Mouse (Mus musculus) hindbrain, postnatal 0 days (tissue): ENCODE results near the gene Nppc. TPM values are rescaled to one million over a fixed set of nuclear protein-coding genes. Genes with fewer than 3 reads are reported as not detected.

Experiments
- ATAC-seq: fragments of 200-750 bp; cut with Nextera tagmentation; 2 replicates; pipeline ENCODE4 v1.8.0; 2017; ENCODE audit warnings: mild to moderate bottlenecking, moderate TSS enrichment, moderate library complexity
- DNase-seq: peaks from one replicate; pipeline ENCODE4 v3.0.0-alpha.2; 2015; ENCODE audit warnings: low spot score
- H3K27ac ChIP-seq: fragments of 300-500 bp; sonication (generic); 2 replicates; pipeline ENCODE4 v1.5.1; 2014; ENCODE audit warnings: mild to moderate bottlenecking
- H3K27me3 ChIP-seq: fragments of 300-500 bp; sonication (generic); 2 replicates; pipeline ENCODE4 v1.6.1; 2014; ENCODE audit warnings: low read length, mixed read lengths; ENCODE audit not compliant: insufficient read depth
- H3K36me3 ChIP-seq: fragments of 300-500 bp; sonication (generic); 2 replicates; pipeline ENCODE4 v1.6.1; 2014; ENCODE audit warnings: low read length, mixed read lengths; ENCODE audit not compliant: insufficient read depth
- H3K4me1 ChIP-seq: fragments of 300-500 bp; sonication (generic); 2 replicates; pipeline ENCODE4 v1.6.1; 2014; ENCODE audit warnings: antibody characterized with exemption, low read length, mixed read lengths; ENCODE audit not compliant: insufficient read depth
- H3K4me2 ChIP-seq: fragments of 300-500 bp; sonication (generic); 2 replicates; pipeline ENCODE4 v1.6.1; 2014; ENCODE audit warnings: low read depth, mild to moderate bottlenecking, low read length, moderate library complexity, mixed read lengths
- H3K4me3 ChIP-seq: fragments of 300-500 bp; sonication (generic); 2 replicates; pipeline ENCODE4 v1.5.1; 2014; ENCODE audit warnings: low read length
- H3K9ac ChIP-seq: fragments of 300-500 bp; sonication (generic); replicated peaks from 2 replicates; pipeline ENCODE4 v1.6.1; 2014; ENCODE audit warnings: mild to moderate bottlenecking, low read length, moderate library complexity, mixed read lengths
- H3K9me3 ChIP-seq: fragments of 300-500 bp; sonication (generic); 2 replicates; pipeline ENCODE4 v1.6.1; 2016; ENCODE audit warnings: low read length, mixed read lengths
- CTCF ChIP-seq: IDR thresholded peaks from 2 replicates; pipeline ENCODE4 v1.5.1; 2016; ENCODE audit warnings: antibody characterized with exemption, control low read depth, low read depth
- WGBS: fragments of 180-500 bp; shearing (Covaris S2); extraction: QIAGEN DNeasy Blood & Tissue Kit; methylation state at CpG from one replicate; pipeline ENCODE4 v1.1.7; 2014; 5-methylcytosine and 5-hydroxymethylcytosine counted together
- polyA plus RNA-seq: library from polyadenylated mRNA; unstranded; fragments of >200 nt; fragmentation: Nextera tagmentation; extraction: Ambion mirVana; gene quantifications from 2 replicates; pipeline ENCODE4 v1.2.1, GENCODE M21; 2015
- total RNA-seq: library from RNA; depleted of rRNA; stranded (reverse); fragments of >200 nt; gene quantifications from 2 replicates; pipeline ENCODE4 v1.2.3, GENCODE M21; 2014

Gene Nppc
- total and polyA plus RNA-seq, 2 experiments from 2014 or later: 14.6 to 22.7 TPM

DNA sequence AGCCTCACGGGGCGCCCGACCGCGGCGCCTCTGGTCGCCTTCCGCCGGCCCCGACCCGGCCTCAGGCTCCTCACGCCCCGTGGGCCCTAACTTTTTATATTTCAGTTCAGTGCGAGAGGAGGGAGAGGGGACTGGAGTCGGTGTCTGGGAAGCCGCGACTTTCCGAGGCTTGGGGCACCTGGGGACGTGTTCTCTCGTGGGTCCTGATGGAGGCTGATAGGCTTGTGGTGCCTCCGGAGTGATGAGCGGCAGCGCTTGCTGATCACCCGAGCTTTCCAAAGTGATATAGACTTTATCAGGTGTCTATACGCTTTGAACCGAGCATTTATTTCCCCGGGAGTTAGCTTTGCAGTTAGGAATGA lies 33.6 kb upstream of the Nppc start:
- DNase-seq (no peak), ATAC-seq (no peak)
- Histone ChIP-seq H3K4me1 (no peaks in the 10 kb centered on the region), H3K4me3 (peak overlapping the region; percentile 97), H3K27ac (peak overlapping the region; percentile 92), H3K9ac (peak overlapping the region; percentile 95), H3K27me3 (no peaks in the 10 kb centered on the region), H3K36me3 (no peaks in the 10 kb centered on the region), H3K4me2 (peak overlapping the region; percentile 85), H3K9me3 (no peaks in the 10 kb centered on the region)
- TF ChIP-seq CTCF: no peak
- WGBS: under 1% methylated on average over 27 of the region's 27 CpGs

DNA sequence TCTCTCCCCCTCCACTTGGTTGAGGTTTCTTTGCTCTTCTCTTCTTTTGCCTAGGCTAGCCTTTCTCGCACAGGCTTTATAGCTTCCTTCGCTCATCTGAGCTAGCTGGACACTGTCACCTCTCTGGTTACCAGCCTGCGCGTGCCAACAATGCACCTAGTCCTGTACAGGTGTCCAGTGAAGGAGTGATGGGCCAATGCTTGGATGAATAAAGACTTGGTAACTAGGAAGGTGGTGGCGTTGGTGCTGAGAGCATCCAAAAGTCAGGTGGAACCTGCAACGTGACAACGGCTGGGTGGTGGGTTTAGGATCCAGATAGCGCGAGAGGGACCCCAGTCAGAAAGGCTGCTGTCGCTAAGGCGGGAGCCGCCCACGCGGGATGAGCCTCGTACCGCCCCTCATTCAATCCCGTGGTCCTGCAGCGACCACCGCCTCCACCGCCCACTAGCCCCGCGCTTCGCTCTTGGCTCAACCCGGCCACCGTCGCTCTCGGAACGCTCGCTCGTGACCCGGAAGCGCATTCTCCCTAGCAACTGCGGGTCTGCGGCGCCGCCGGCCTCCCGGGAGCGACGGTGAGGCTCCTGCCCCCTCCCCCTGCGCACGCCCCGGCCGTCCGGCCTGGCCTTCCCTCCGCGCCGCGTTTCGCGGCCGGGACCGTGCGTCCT lies 33.1 kb upstream of the Nppc start, which contains the start of gene Dis3l2:
Dis3l2 (plus strand) TSS at position 509 of the 665 bp plus-strand sequence.
- DNase-seq: peak; percentile 94
- H3K9ac ChIP-seq: peak within 1 kb of the TSS; percentile 95
- no peaks in the 10 kb centered on the region for H3K4me1 ChIP-seq
- ATAC-seq: peak; percentile 98
- H3K27ac ChIP-seq: peak within 1 kb of the TSS; percentile 92
- 3% methylated on average over 47 of the region's 54 CpGs for WGBS
- no peak for TF ChIP-seq CTCF
- peak within 1 kb of the TSS; percentile 97 for H3K4me3 ChIP-seq
- no peaks in the 10 kb centered on the region for H3K9me3 ChIP-seq
- no peaks in the 10 kb centered on the region for H3K36me3 ChIP-seq
- H3K27me3 ChIP-seq: no peaks in the 10 kb centered on the region
- peak within 1 kb of the TSS; percentile 85 for H3K4me2 ChIP-seq

DNA sequence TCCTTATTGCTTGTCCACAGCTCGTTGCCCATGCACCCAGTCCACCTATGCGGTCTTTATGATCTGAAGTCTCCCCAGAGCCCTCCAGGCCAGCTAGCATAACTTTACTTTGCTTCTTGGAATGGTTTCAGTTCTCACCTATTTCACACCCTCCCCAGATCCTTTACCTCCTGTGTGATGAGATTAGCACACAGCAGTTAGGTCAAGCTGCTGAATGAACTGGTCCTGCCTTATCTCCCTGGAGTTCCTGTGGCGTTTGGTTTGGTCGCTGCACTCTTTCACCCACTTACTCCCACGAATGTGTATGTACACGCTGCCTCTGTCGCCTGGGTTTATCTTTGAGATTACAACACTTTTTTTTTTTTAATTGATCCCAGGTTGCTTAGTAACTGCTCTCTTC lies 30.0 kb upstream of the Nppc start:
- WGBS: 80% methylated on average over 7 of the region's 7 CpGs
- no peak for TF ChIP-seq CTCF
- H3K4me3 ChIP-seq: no peak overlapping the region
- H3K4me2 ChIP-seq: no peak overlapping the region
- H3K9me3 ChIP-seq: no peaks in the 10 kb centered on the region
- ATAC-seq (no peak), DNase-seq (no peak)
- no peaks in the 10 kb centered on the region for H3K36me3 ChIP-seq
- no peaks in the 10 kb centered on the region for H3K4me1 ChIP-seq
- no peak overlapping the region for H3K27ac ChIP-seq
- no peak overlapping the region for H3K9ac ChIP-seq
- no peaks in the 10 kb centered on the region for H3K27me3 ChIP-seq

DNA sequence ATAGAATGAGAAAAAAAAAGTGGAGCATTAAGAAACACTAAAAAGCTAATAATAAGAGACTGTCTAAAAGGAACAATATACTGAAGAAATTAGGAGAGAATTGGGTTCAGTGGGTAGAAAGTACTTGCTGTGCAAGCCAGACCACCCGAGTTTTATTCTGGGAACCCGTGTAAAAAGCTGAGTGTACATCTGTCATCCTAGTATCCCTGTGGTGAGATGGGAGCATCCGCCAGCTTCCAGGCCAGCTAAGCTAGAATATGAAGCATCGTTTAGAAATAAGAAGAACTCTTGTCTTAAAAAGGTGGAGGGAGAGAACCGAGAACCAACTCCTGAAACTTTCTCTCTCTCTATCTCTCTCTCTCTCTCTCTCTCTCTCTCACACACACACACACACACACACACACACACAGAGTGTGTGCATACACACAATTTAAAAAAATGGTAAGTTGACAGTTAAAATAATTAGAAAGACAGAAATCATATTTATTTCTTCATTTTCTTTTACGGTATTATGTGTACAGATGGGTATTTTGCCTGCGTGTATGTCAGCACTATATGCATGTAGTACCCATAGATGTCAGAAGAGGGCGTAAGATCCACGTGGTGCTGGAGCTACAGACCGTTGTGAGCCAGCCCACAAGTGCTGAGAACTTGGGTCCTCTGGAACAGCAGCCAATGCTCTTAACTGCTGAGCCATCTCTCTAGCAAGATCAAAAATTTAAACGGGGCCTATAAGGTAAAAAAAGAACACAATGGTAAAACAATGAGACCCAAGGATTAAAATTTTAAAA lies 29.2 kb upstream of the Nppc start:
- no peak overlapping the region for H3K4me3 ChIP-seq
- H3K4me1 ChIP-seq: no peaks in the 10 kb centered on the region
- no peaks in the 10 kb centered on the region for H3K27me3 ChIP-seq
- no peak overlapping the region for H3K27ac ChIP-seq
- TF ChIP-seq CTCF: peak; percentile 27; the same call in 1 of the 2 replicates
- WGBS: 60% methylated on average over 11 of the region's 11 CpGs
- ATAC-seq: no peak
- H3K9ac ChIP-seq: no peak overlapping the region
- H3K4me2 ChIP-seq: no peak overlapping the region
- DNase-seq: no peak
- no peaks in the 10 kb centered on the region for H3K36me3 ChIP-seq
- H3K9me3 ChIP-seq: no peaks in the 10 kb centered on the region

DNA sequence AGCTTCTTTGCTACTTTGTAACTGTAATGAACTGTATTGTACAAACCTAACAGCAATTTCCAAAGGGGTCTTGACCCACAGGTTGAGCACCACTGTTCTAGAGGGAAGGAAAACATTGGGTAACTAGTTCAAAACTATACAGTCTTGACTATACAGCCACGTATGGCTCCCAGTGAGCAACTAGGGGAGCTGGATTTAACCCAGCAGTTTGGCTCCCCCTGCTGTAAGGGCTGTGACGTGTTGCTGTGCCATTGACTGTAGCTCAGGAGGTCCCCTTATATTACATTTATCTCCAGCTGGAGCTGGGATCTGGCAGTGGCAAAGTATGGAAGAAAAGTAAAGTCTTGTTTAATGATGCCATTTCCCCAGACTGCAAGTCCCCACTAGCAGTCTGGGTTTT lies 28.4 kb upstream of the Nppc start:
- H3K9ac ChIP-seq: no peak overlapping the region
- H3K4me2 ChIP-seq: no peak overlapping the region
- H3K27ac ChIP-seq: no peak overlapping the region
- no peaks in the 10 kb centered on the region for H3K36me3 ChIP-seq
- H3K4me3 ChIP-seq: no peak overlapping the region
- no peaks in the 10 kb centered on the region for H3K27me3 ChIP-seq
- H3K4me1 ChIP-seq: no peaks in the 10 kb centered on the region
- TF ChIP-seq CTCF: no peak
- 34% methylated on average over 2 of the region's 2 CpGs for WGBS
- ATAC-seq: no peak
- no peaks in the 10 kb centered on the region for H3K9me3 ChIP-seq
- no peak for DNase-seq

DNA sequence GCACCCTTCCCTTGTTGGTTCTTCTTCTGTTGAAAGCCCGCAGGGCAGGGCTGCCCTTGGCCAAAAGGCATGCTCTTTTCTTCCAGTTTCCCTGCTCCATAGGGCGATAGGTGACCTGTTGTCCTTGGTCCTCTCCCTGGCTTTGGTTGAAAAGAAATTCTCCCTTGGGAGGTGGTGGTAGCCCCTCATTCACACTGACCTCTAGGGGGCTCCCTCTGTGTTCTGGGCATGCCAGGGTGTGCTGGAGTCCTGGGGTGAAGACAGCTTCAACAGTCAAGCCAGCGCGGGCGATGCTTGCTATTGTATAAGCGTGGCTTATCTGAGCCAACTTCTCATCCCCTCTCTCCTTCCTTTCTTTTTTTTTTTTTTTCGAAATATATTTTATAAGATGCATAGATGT lies 26.6 kb upstream of the Nppc start:
- H3K4me1 ChIP-seq: no peaks in the 10 kb centered on the region
- H3K27ac ChIP-seq: no peak overlapping the region
- no peaks in the 10 kb centered on the region for H3K27me3 ChIP-seq
- no peak for TF ChIP-seq CTCF
- no peak for ATAC-seq
- H3K4me3 ChIP-seq: no peak overlapping the region
- H3K36me3 ChIP-seq: no peaks in the 10 kb centered on the region
- 43% methylated on average over 7 of the region's 7 CpGs for WGBS
- no peak for DNase-seq
- no peak overlapping the region for H3K4me2 ChIP-seq
- no peaks in the 10 kb centered on the region for H3K9me3 ChIP-seq
- H3K9ac ChIP-seq: no peak overlapping the region

DNA sequence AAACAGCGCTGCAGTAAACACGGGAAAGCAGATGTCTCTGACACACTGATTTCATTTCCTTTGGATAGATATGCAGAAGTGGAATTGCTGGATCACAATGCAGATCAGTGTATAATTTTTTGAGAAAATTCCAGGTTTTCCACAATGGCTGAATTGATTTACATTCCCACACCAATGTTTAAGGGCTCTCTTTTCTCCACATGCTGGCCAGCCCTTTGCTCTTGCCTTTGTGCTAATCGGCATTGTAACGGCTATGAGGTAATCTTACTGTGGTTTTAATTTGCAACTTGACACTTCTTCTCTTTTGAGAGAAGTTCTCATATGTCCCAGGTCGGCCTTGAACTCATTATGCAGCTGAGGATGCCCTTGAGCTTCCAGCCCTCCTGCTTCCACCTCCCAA lies 20.7 kb upstream of the Nppc start:
- ATAC-seq (no peak), DNase-seq (no peak)
- TF ChIP-seq CTCF: no peak
- no peaks in the 10 kb centered on the region for H3K4me1 ChIP-seq
- H3K9ac ChIP-seq: no peak overlapping the region
- H3K9me3 ChIP-seq: no peaks in the 10 kb centered on the region
- no peaks in the 10 kb centered on the region for H3K36me3 ChIP-seq
- H3K27ac ChIP-seq: no peak overlapping the region
- no peak overlapping the region for H3K4me3 ChIP-seq
- 68% methylated on average over 5 of the region's 5 CpGs for WGBS
- no peak overlapping the region for H3K4me2 ChIP-seq
- no peaks in the 10 kb centered on the region for H3K27me3 ChIP-seq
